Mouse (Mus musculus): ENCODE data around the gene Slc23a4.
A peak's percentile ranks its signal among the peaks of the same experiment; 100 is the strongest.

The Slc23a4 gene

GRCm38 (mm10) chr6:34988081-34988761, at the start of gene Slc23a4:
TSS of gene Slc23a4 (minus strand) at chr6:34988404.
- no peak for DNase-seq (ENCODE audit: low spot score in 2 of 2)

DNA sequence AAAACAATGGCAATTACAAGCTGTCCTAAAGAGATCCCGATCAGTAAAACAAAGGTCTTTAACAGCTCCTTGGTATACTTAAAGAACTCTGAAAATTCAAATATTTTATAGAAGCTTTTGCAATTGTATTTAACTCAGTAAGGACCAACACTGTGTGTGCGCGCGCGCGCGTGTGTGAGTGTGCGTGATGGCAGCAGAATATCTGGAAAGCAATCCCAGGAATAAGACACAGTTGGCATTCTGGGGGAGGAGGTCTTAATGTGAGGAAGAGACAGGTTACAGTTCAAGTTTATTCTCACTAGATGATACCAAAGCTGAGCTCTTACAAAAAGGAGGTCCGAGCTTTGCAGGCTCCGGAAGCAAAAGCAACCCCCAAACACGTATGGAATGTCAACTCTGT, 45.1 kb upstream of the Slc23a4 start:
- no peak for DNase-seq (ENCODE audit: low spot score in 2 of 2)

GRCm38 (mm10) chr6:35032704-35033103, 44.5 kb upstream of the Slc23a4 start:
- no peak for DNase-seq (ENCODE audit: low spot score in 2 of 2)

DNA sequence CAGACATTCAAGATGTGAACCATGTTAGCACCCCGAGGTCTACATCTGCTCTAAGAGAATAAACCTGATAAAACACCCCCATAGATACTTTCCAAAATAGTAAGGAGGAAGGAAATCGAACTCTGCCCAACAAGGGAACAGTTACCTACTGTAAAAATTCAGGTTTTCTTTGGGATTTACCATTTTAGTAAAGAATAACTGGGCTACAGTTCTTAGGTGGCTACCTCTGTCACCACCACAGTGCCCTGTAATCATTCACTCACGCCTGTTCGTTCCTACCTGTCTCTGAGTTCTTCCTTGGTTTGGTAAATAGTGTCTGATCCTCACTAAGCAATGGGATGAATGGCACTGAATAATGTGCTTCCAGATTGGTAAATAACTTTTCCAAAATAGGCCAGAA, 42.6 kb upstream of the Slc23a4 start:
- DNase-seq (ENCODE audit: low spot score in 2 of 2), result no peak

- no peak for DNase-seq (ENCODE audit: low spot score in 2 of 2)
Measured at GRCm38 (mm10) chr6:35030226-35030625, 42.0 kb upstream of the Slc23a4 start.

- no peak for DNase-seq (ENCODE audit: low spot score in 2 of 2)
Measured at GRCm38 (mm10) chr6:35028023-35028422, 39.8 kb upstream of the Slc23a4 start.

DNA sequence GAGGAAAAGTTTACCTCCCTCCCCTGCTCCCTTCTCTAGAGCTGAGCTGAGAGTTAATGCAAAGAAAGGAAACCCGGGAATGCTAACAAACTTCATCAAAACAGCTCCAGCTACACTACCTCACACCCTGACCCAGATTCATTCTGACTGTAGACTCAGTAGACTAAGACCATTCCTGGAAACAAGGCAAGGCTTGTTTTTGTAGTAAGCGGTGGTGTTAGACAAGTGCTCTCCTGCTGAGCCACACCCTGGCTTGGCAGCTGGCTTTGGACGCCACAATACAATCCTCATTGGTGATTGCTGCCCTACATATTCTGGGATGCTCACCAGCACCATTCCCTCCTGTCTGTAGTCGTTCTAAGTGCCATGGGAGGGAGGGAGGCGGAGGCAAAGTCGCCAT, 39.1 kb upstream of the Slc23a4 start:
- DNase-seq (ENCODE audit: low spot score in 2 of 2), result no peak

GRCm38 (mm10) chr6:35016624-35017023, 28.4 kb upstream of the Slc23a4 start:
- no peak for DNase-seq (ENCODE audit: low spot score in 2 of 2)

GRCm38 (mm10) chr6:35011953-35012352, 23.7 kb upstream of the Slc23a4 start:
- DNase-seq (ENCODE audit: low spot score in 2 of 2), result no peak

GRCm38 (mm10) chr6:35010705-35011104, 22.5 kb upstream of the Slc23a4 start:
- no peak for DNase-seq (ENCODE audit: low spot score in 2 of 2)

GRCm38 (mm10) chr6:35002261-35002669, 14.1 kb upstream of the Slc23a4 start:
- no peak for DNase-seq (ENCODE audit: low spot score in 2 of 2)

GRCm38 (mm10) chr6:34999101-34999500, 10.9 kb upstream of the Slc23a4 start:
- DNase-seq (ENCODE audit: low spot score in 2 of 2), result no peak

DNA sequence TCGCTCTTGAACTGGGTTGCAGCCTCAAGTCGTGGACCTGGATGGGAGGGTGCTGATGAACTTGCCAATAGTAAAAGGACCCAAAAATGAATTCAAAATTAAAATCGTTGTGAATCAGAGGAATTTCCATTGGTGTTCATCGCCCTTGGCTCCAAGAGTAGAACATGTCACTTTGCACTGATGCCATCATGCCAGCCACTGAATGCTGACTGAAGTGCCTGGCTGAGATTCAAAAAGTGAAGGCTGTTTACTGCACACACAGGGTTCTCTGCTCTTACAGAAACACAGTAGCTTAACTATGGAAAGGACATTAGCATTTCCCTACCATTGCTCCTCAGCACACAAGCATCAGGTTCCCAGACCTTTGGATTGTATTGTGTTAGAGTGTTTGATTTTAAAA, 8.3 kb upstream of the Slc23a4 start:
- no peak for DNase-seq (ENCODE audit: low spot score in 2 of 2)

- peak; percentile 55 to 71 for DNase-seq (ENCODE audit: low spot score in 2 of 2)
Measured at GRCm38 (mm10) chr6:34995265-34995681, 7.1 kb upstream of the Slc23a4 start.

- DNase-seq (ENCODE audit: low spot score in 2 of 2), result no peak
Measured at GRCm38 (mm10) chr6:34994692-34995091, 6.5 kb upstream of the Slc23a4 start.

DNA sequence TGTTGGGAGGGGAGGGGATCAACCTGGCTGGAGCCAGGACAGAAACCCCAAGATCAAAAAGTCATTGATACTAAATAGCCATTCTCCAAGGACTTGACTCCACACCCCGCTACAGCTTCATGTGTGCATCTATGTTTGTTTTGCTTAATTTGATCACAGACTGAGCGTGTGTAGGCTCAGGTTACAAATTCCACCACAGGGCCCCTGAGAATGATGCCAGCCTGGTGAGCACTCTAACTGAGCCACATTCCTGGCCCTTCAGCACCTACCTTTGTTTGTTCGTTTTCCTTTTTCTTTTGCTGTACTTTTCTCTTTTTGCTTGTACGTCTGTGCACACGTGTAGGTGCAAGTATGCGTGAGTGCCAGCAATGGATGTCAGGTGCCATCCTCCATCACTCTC, 1.1 kb upstream of the Slc23a4 start:
- no peak for DNase-seq (ENCODE audit: low spot score in 2 of 2)

- DNase-seq (ENCODE audit: low spot score in 2 of 2), result no peak
Measured at GRCm38 (mm10) chr6:34987085-34987645, 1.0 kb downstream of the Slc23a4 start.

DNA sequence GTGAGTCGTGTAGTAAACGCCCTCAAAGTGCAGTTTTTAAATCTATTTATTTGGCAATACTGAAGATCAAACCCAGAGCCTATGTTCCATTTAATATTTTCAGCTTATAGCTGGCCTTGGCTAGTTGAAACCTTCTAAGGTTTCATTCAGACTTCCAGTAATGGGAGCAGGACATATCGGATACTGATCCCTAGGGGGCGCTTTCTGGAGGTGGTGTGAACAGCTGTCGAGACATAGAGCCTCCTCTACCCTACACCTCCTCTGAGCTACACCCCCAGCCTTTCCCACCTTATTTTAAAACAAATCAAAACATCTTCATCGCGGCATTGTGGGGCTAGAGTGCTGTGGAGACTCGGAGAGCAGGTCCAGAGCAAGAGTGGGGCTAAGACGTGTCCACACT, 7.5 kb downstream of the Slc23a4 start:
- DNase-seq (ENCODE audit: low spot score in 2 of 2), result no peak

DNA sequence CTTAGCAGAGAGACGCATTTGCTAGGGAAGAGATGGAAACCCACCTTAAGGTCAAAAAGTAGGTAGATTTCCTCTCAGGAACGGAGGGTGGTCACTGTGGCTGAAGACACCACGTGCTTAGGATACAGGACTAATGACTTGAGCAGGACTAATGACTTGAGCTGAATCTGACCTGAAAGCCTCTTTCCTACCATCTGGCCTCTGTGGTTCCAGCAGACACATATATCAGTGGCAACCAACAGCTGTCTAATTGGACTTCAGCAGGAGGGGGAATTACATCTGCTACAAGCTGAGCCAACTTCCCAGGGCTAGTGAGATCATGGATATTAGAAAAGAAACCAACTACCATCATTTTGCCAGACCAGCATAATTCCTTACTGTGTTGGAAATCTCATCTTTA, 8.9 kb downstream of the Slc23a4 start:
- DNase-seq (ENCODE audit: low spot score in 2 of 2), result no peak

DNA sequence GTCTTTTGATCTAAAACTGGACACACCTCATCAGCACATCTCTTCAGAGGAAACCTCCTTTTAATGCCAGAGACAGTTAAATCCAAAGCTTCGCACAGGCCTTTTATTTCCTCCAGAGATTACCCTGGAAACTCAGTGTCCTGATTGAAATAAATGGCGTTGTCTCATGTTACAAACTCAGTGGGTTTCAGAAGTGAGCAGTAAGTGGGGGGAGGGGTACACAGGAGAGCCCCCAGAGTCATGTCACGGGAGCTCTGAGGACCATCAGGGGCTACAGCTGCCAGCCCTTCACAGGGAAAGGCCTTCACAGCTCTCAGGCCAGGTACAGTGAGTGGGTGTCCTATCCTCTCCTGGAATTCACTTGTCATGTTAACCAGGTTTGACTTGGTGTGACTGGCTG, 17.0 kb downstream of the Slc23a4 start:
- DNase-seq (ENCODE audit: low spot score in 2 of 2), result no peak

DNA sequence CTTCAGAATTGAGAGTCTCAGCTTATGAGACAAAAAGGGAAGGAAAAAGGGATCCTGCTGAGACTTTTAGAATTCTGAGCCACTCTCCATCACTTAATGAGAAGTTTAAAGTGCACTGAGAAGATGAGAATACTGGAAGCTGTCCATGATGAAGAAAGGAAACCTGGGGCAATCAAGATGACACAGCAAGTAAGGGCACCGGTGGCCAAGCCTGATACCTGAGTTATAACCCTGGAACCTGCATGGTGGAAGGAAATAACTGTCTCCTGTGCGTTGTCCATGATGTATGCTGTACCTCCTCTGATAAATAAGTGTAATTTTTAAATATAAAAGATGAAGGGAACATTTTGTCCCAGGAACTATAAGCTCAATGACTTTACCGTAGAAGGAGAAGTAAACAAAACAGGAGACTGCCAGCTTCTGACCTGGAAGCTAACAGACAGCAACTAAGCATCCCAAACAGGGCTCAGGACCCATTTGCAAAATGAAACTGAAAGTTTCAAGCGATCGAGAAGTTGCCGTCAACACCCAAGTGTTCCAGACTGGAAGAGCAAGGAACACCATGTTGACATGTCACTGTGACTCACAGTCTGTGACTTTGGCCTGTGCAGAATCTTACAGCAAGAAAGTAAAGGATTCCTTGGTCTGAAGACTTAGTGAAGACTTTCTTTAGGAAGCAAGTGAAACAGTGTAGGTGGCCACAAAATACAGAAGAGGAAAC, 22.2 kb downstream of the Slc23a4 start:
- DNase-seq (ENCODE audit: low spot score in 2 of 2), result no peak

- no peak for DNase-seq (ENCODE audit: low spot score in 2 of 2)
Measured at GRCm38 (mm10) chr6:34964550-34964949, 23.7 kb downstream of the Slc23a4 start.

DNA sequence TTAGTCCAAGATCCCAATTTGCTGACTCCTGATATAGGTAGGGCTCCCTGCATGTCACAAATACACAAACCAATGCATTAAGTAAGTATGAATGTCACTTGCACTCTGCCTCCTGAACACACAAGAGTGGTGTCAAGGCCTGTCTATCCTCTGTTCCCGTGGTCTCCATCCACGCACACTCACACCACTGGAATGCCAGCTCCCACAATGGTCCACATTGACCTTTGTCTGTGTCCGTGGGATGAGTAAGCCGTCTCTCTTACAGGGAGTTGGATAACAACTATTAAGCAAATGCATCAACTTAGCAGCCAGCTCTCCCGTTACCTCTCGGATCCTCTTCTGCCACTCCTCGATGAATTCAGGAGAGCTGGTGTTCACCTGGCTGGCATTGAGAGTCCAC, 29.1 kb downstream of the Slc23a4 start:
- no peak for DNase-seq (ENCODE audit: low spot score in 2 of 2)
